Mouse (Mus musculus): ENCODE measurements around the gene Atl2. TPM values are rescaled to one million over a fixed set of nuclear protein-coding genes. Genes with fewer than 3 reads are reported as not detected.

The Atl2 gene
- polyA plus RNA-seq, 1 experiment: 6.4 TPM

- no peaks in the 10 kb centered on the region; the same call in none of the 2 replicates for H3K4me1 ChIP-seq (ENCODE audit: control insufficient read depth, insufficient read depth, insufficient read length)
- DNase-seq (ENCODE audit: low read depth in 1 of 2, low spot score in 2 of 2): no peak
- TF ChIP-seq CTCF (IDR thresholded peaks at IDR 0.05; ENCODE audit: extremely low read depth, insufficient read depth, insufficient read length, insufficient replicate concordance) (no peak), POLR2A (IDR thresholded peaks at IDR 0.05; ENCODE audit: low read depth, low read length) (no peak)
- H3K36me3 ChIP-seq (ENCODE audit: control insufficient read depth, insufficient read depth, low read length): no peaks in the 10 kb centered on the region
- WGBS: 80% methylated on average over 2 of the region's 2 CpGs
- H3K4me3 ChIP-seq (ENCODE audit: extremely low read depth, insufficient read depth, insufficient read length): no peak overlapping the region
- H3K27ac ChIP-seq (ENCODE audit: insufficient read depth, low read length): no peak overlapping the region
- no peaks in the 10 kb centered on the region for H3K27me3 ChIP-seq (ENCODE audit: control insufficient read depth, insufficient read depth, low read length)
These were observed 16.3 kb upstream of the Atl2 start for GRCm38 (mm10) chr17:79912174-79912573.

GRCm38 (mm10) chr17:79911718-79912117 is 15.8 kb upstream of the Atl2 start:
- 82% methylated on average over 3 of the region's 3 CpGs for WGBS
- H3K4me3 ChIP-seq (ENCODE audit: extremely low read depth, insufficient read depth, insufficient read length): no peak overlapping the region
- no peaks in the 10 kb centered on the region for H3K27me3 ChIP-seq (ENCODE audit: control insufficient read depth, insufficient read depth, low read length)
- no peak for DNase-seq (ENCODE audit: low read depth in 1 of 2, low spot score in 2 of 2)
- no peak for TF ChIP-seq CTCF (IDR thresholded peaks at IDR 0.05; ENCODE audit: extremely low read depth, insufficient read depth, insufficient read length, insufficient replicate concordance)
- no peak for TF ChIP-seq POLR2A (IDR thresholded peaks at IDR 0.05; ENCODE audit: low read depth, low read length)
- no peaks in the 10 kb centered on the region for H3K36me3 ChIP-seq (ENCODE audit: control insufficient read depth, insufficient read depth, low read length)
- H3K4me1 ChIP-seq (ENCODE audit: control insufficient read depth, insufficient read depth, insufficient read length): no peaks in the 10 kb centered on the region; the same call in 1 of the 2 replicates
- no peak overlapping the region for H3K27ac ChIP-seq (ENCODE audit: insufficient read depth, low read length)

- H3K4me3 ChIP-seq (ENCODE audit: extremely low read depth, insufficient read depth, insufficient read length): no peak overlapping the region
- H3K36me3 ChIP-seq (ENCODE audit: control insufficient read depth, insufficient read depth, low read length): no peaks in the 10 kb centered on the region
- no peak for TF ChIP-seq CTCF (IDR thresholded peaks at IDR 0.05; ENCODE audit: extremely low read depth, insufficient read depth, insufficient read length, insufficient replicate concordance)
- no peak for TF ChIP-seq POLR2A (IDR thresholded peaks at IDR 0.05; ENCODE audit: low read depth, low read length)
- no peaks in the 10 kb centered on the region; the same call in 1 of the 2 replicates for H3K4me1 ChIP-seq (ENCODE audit: control insufficient read depth, insufficient read depth, insufficient read length)
- 89% methylated on average over 12 of the region's 12 CpGs for WGBS
- no peaks in the 10 kb centered on the region for H3K27me3 ChIP-seq (ENCODE audit: control insufficient read depth, insufficient read depth, low read length)
- no peak for DNase-seq (ENCODE audit: low read depth in 1 of 2, low spot score in 2 of 2)
- no peak overlapping the region for H3K27ac ChIP-seq (ENCODE audit: insufficient read depth, low read length)
These were observed 13.6 kb upstream of the Atl2 start for GRCm38 (mm10) chr17:79909571-79909970.

- Histone ChIP-seq H3K27ac (ENCODE audit: insufficient read depth, low read length) (no peak overlapping the region), H3K27me3 (ENCODE audit: control insufficient read depth, insufficient read depth, low read length) (no peaks in the 10 kb centered on the region), H3K4me1 (ENCODE audit: control insufficient read depth, insufficient read depth, insufficient read length) (no peaks in the 10 kb centered on the region), H3K36me3 (ENCODE audit: control insufficient read depth, insufficient read depth, low read length) (no peaks in the 10 kb centered on the region), H3K4me3 (ENCODE audit: extremely low read depth, insufficient read depth, insufficient read length) (no peak overlapping the region)
- DNase-seq (ENCODE audit: low read depth in 1 of 2, low spot score in 2 of 2): no peak
- TF ChIP-seq CTCF (IDR thresholded peaks at IDR 0.05; ENCODE audit: extremely low read depth, insufficient read depth, insufficient read length, insufficient replicate concordance): no peak
- TF ChIP-seq POLR2A (IDR thresholded peaks at IDR 0.05; ENCODE audit: low read depth, low read length): no peak
- WGBS: 82% methylated on average over 4 of the region's 4 CpGs
These were observed 11.8 kb upstream of the Atl2 start for GRCm38 (mm10) chr17:79907698-79908097.

GRCm38 (mm10) chr17:79906791-79907494 is 11.0 kb upstream of the Atl2 start:
- 78% methylated on average over 8 of the region's 8 CpGs for WGBS
- TF ChIP-seq POLR2A (IDR thresholded peaks at IDR 0.05; ENCODE audit: low read depth, low read length): no peak
- TF ChIP-seq CTCF (IDR thresholded peaks at IDR 0.05; ENCODE audit: extremely low read depth, insufficient read depth, insufficient read length, insufficient replicate concordance): no peak
- Histone ChIP-seq H3K4me1 (ENCODE audit: control insufficient read depth, insufficient read depth, insufficient read length) (no peaks in the 10 kb centered on the region), H3K27me3 (ENCODE audit: control insufficient read depth, insufficient read depth, low read length) (no peaks in the 10 kb centered on the region), H3K36me3 (ENCODE audit: control insufficient read depth, insufficient read depth, low read length) (no peaks in the 10 kb centered on the region), H3K27ac (ENCODE audit: insufficient read depth, low read length) (no peak overlapping the region), H3K4me3 (ENCODE audit: extremely low read depth, insufficient read depth, insufficient read length) (no peak overlapping the region)
- DNase-seq (ENCODE audit: low read depth in 1 of 2, low spot score in 2 of 2): no peak

GRCm38 (mm10) chr17:79904593-79904992 is 8.7 kb upstream of the Atl2 start:
- H3K27me3 ChIP-seq (ENCODE audit: control insufficient read depth, insufficient read depth, low read length): no peaks in the 10 kb centered on the region
- no peak overlapping the region for H3K4me3 ChIP-seq (ENCODE audit: extremely low read depth, insufficient read depth, insufficient read length)
- WGBS: 97% methylated on average over 4 of the region's 4 CpGs
- no peaks in the 10 kb centered on the region for H3K4me1 ChIP-seq (ENCODE audit: control insufficient read depth, insufficient read depth, insufficient read length)
- DNase-seq (ENCODE audit: low read depth in 1 of 2, low spot score in 2 of 2): no peak
- H3K36me3 ChIP-seq (ENCODE audit: control insufficient read depth, insufficient read depth, low read length): no peaks in the 10 kb centered on the region
- TF ChIP-seq CTCF (IDR thresholded peaks at IDR 0.05; ENCODE audit: extremely low read depth, insufficient read depth, insufficient read length, insufficient replicate concordance): no peak
- no peak for TF ChIP-seq POLR2A (IDR thresholded peaks at IDR 0.05; ENCODE audit: low read depth, low read length)
- H3K27ac ChIP-seq (ENCODE audit: insufficient read depth, low read length): no peak overlapping the region

GRCm38 (mm10) chr17:79901207-79901606 is 5.3 kb upstream of the Atl2 start:
- H3K4me1 ChIP-seq (ENCODE audit: control insufficient read depth, insufficient read depth, insufficient read length): peaks cover 1% of the 10 kb centered on the region; the same call in 1 of the 2 replicates
- 87% methylated on average over 6 of the region's 6 CpGs for WGBS
- DNase-seq (ENCODE audit: low read depth in 1 of 2, low spot score in 2 of 2): no peak
- TF ChIP-seq POLR2A (IDR thresholded peaks at IDR 0.05; ENCODE audit: low read depth, low read length): no peak
- TF ChIP-seq CTCF (IDR thresholded peaks at IDR 0.05; ENCODE audit: extremely low read depth, insufficient read depth, insufficient read length, insufficient replicate concordance): no peak
- no peaks in the 10 kb centered on the region for H3K27me3 ChIP-seq (ENCODE audit: control insufficient read depth, insufficient read depth, low read length)
- H3K4me3 ChIP-seq (ENCODE audit: extremely low read depth, insufficient read depth, insufficient read length): no peak overlapping the region
- no peaks in the 10 kb centered on the region for H3K36me3 ChIP-seq (ENCODE audit: control insufficient read depth, insufficient read depth, low read length)
- no peak overlapping the region for H3K27ac ChIP-seq (ENCODE audit: insufficient read depth, low read length)
